Mouse (Mus musculus): ENCODE measurements around the gene Bnip3. TPM values are rescaled to one million over a fixed set of nuclear protein-coding genes. Genes with fewer than 3 reads are reported as not detected.

Gene Bnip3
- polyA plus RNA-seq (2015; fragmentation: Nextera tagmentation; extraction: Ambion mirVana), result 71.9 and 72.1 TPM in 2 replicates

- Histone ChIP-seq H3K27me3 (peaks cover 13% of the 10 kb centered on the region), H3K4me1 (replicated peaks) (peaks cover 33% of the 10 kb centered on the region), H3K27ac (peak within 1 kb of the TSS; percentile 58), H3K4me3 (replicated peaks) (peak within 1 kb of the TSS; percentile 76), H3K9me3 (no peaks in the 10 kb centered on the region), H3K36me3 (no peaks in the 10 kb centered on the region), H3K9ac (replicated peaks) (peak within 1 kb of the TSS; percentile 87), H3K4me2 (replicated peaks) (peak within 1 kb of the TSS; percentile 79)
- WGBS, result under 1% methylated on average over 66 of the region's 66 CpGs
- peak; percentile 96 for ATAC-seq
Observed at GRCm38 (mm10) chr7:138909277-138910192, at the start of gene Bnip3. Gene Bnip3, minus strand, starts transcription at chr7:138909519.

GRCm38 (mm10) chr7:138957106-138957505 lies 47.8 kb upstream of the Bnip3 start:
- H3K27me3 ChIP-seq, result no peaks in the 10 kb centered on the region
- no peaks in the 10 kb centered on the region for H3K36me3 ChIP-seq
- no peak overlapping the region for H3K4me3 ChIP-seq (replicated peaks)
- no peak overlapping the region for H3K9ac ChIP-seq (replicated peaks)
- 81% methylated on average over 6 of the region's 6 CpGs for WGBS
- no peaks in the 10 kb centered on the region for H3K9me3 ChIP-seq
- no peak for ATAC-seq
- H3K4me1 ChIP-seq (replicated peaks), result no peaks in the 10 kb centered on the region
- H3K27ac ChIP-seq, result no peak overlapping the region
- H3K4me2 ChIP-seq (replicated peaks), result no peak overlapping the region

DNA sequence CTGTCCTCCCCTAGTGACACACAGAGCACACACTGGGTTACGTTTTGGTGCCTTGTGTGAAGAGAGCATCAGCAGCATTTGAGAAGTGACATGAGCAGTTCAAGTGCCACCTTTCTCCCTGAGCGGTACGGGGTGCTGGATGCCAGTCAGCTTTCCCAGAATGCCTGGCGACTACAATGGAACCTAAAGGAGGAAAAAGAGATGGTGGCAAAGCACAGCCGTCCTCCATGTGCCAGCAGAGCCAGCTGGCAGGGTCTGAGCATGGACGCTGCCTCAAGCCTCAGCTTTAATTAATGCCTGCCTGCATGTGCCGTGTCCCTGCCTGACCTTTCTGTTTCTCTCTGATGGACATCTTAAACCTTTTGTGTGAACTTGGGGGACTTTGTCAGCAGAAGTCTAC lies 46.5 kb upstream of the Bnip3 start:
- H3K4me2 ChIP-seq (replicated peaks), result no peak overlapping the region
- no peak overlapping the region for H3K9ac ChIP-seq (replicated peaks)
- H3K36me3 ChIP-seq, result no peaks in the 10 kb centered on the region
- 85% methylated on average over 7 of the region's 7 CpGs for WGBS
- no peak for ATAC-seq
- H3K4me1 ChIP-seq (replicated peaks), result no peaks in the 10 kb centered on the region
- no peaks in the 10 kb centered on the region for H3K9me3 ChIP-seq
- no peak overlapping the region for H3K27ac ChIP-seq
- H3K27me3 ChIP-seq, result no peaks in the 10 kb centered on the region
- H3K4me3 ChIP-seq (replicated peaks), result no peak overlapping the region

- no peak for ATAC-seq
- H3K4me2 ChIP-seq (replicated peaks), result no peak overlapping the region
- no peaks in the 10 kb centered on the region for H3K4me1 ChIP-seq (replicated peaks)
- H3K4me3 ChIP-seq (replicated peaks), result no peak overlapping the region
- 51% methylated on average over 8 of the region's 8 CpGs for WGBS
- H3K36me3 ChIP-seq, result no peaks in the 10 kb centered on the region
- peaks cover 11% of the 10 kb centered on the region for H3K27me3 ChIP-seq
- H3K9ac ChIP-seq (replicated peaks), result no peak overlapping the region
- no peaks in the 10 kb centered on the region for H3K9me3 ChIP-seq
- H3K27ac ChIP-seq, result no peak overlapping the region
Observed at GRCm38 (mm10) chr7:138948309-138948708, 39.0 kb upstream of the Bnip3 start.

DNA sequence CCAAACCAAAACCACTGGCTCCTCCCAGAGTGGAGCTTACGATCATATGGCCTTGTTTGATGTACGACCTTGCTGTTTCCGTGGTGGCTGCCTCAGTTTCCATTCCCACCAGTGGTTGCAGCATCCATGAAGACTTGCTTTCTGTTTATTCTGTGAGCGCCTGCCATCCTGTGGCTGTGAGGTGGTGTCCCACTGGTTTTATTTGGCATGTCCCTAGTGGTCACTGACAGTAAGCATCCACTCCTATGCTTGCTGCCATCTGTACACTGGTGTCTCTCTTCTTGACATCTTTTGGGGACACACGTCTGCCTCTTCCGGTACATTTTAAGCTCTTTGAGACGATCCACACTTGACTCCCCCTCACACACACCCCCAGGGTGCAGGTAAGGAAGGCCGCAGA lies 38.4 kb upstream of the Bnip3 start:
- Histone ChIP-seq H3K4me1 (replicated peaks) (no peaks in the 10 kb centered on the region), H3K9me3 (no peaks in the 10 kb centered on the region), H3K27me3 (peaks cover 17% of the 10 kb centered on the region), H3K36me3 (no peaks in the 10 kb centered on the region), H3K27ac (no peak overlapping the region), H3K4me2 (replicated peaks) (no peak overlapping the region), H3K9ac (replicated peaks) (no peak overlapping the region), H3K4me3 (replicated peaks) (no peak overlapping the region)
- 86% methylated on average over 8 of the region's 8 CpGs for WGBS
- no peak for ATAC-seq

GRCm38 (mm10) chr7:138945668-138946067 lies 36.3 kb upstream of the Bnip3 start:
- WGBS, result 67% methylated on average over 3 of the region's 3 CpGs

GRCm38 (mm10) chr7:138942301-138942700 lies 33.0 kb upstream of the Bnip3 start:
- Histone ChIP-seq H3K4me1 (replicated peaks) (peaks cover 13% of the 10 kb centered on the region; the same call in 1 of the 2 replicates), H3K4me3 (replicated peaks) (no peak overlapping the region), H3K27ac (no peak overlapping the region), H3K9ac (replicated peaks) (no peak overlapping the region), H3K4me2 (replicated peaks) (no peak overlapping the region), H3K9me3 (no peaks in the 10 kb centered on the region), H3K27me3 (peaks cover 70% of the 10 kb centered on the region), H3K36me3 (no peaks in the 10 kb centered on the region)
- no peak for ATAC-seq
- 92% methylated on average over 1 of the region's 1 CpGs for WGBS

More at GRCm38 (mm10) chr7:138945668-138946067, 36.3 kb upstream of the Bnip3 start:
- no peak overlapping the region for H3K4me2 ChIP-seq (replicated peaks)
- no peaks in the 10 kb centered on the region for H3K9me3 ChIP-seq
- H3K4me3 ChIP-seq (replicated peaks), result no peak overlapping the region
- peaks cover 38% of the 10 kb centered on the region for H3K27me3 ChIP-seq
- no peaks in the 10 kb centered on the region for H3K36me3 ChIP-seq
- H3K27ac ChIP-seq, result no peak overlapping the region
- H3K4me1 ChIP-seq (replicated peaks), result peaks cover 8% of the 10 kb centered on the region; the same call in 1 of the 2 replicates
- H3K9ac ChIP-seq (replicated peaks), result no peak overlapping the region
- ATAC-seq, result no peak

DNA sequence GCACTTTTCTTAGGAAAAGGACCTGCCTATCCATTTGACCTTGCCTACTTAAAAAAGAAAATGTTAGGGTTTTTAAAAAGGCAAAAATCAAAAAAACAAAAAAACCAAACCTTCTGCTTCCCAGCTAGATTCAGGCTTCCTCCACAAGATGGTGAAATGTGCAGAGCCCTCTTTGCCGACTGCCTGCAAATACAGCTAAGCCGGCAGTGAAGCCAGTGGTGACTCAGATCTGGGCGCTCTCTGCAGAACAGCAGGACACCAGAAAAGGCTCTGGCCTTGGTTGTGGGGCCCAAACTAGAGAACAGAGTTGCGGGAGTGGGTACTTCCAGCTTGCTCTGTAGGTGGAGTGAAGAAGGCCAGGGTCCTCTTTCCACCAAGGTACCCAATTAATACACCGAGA lies 32.3 kb upstream of the Bnip3 start:
- no peak for ATAC-seq
- H3K27ac ChIP-seq, result no peak overlapping the region
- H3K36me3 ChIP-seq, result no peaks in the 10 kb centered on the region
- peak overlapping the region; percentile 68 for H3K9ac ChIP-seq (replicated peaks)
- H3K4me3 ChIP-seq (replicated peaks), result peak overlapping the region; percentile 54
- H3K4me1 ChIP-seq (replicated peaks), result peaks cover 13% of the 10 kb centered on the region; the same call in 1 of the 2 replicates
- WGBS, result 22% methylated on average over 5 of the region's 5 CpGs
- H3K27me3 ChIP-seq, result peaks cover 70% of the 10 kb centered on the region
- no peaks in the 10 kb centered on the region for H3K9me3 ChIP-seq
- H3K4me2 ChIP-seq (replicated peaks), result peak overlapping the region; percentile 87

GRCm38 (mm10) chr7:138940612-138941461 lies 31.5 kb upstream of the Bnip3 start, which contains the start of gene Jakmip3:
Gene Jakmip3, plus strand, starts transcription at chr7:138940730.
- peak; percentile 70 for ATAC-seq

GRCm38 (mm10) chr7:138940256-138940611 lies 30.9 kb upstream of the Bnip3 start:
- Histone ChIP-seq H3K4me2 (replicated peaks) (peak overlapping the region; percentile 87), H3K27ac (no peak overlapping the region), H3K4me3 (replicated peaks) (peak overlapping the region; percentile 54), H3K9me3 (no peaks in the 10 kb centered on the region), H3K4me1 (replicated peaks) (peaks cover 13% of the 10 kb centered on the region; the same call in 1 of the 2 replicates), H3K36me3 (no peaks in the 10 kb centered on the region), H3K9ac (replicated peaks) (peak overlapping the region; percentile 68), H3K27me3 (peaks cover 70% of the 10 kb centered on the region)
- 1% methylated on average over 17 of the region's 17 CpGs for WGBS
- ATAC-seq, result peak; percentile 62

More at GRCm38 (mm10) chr7:138940612-138941461, 31.5 kb upstream of the Bnip3 start, which contains the start of gene Jakmip3:
- peaks cover 70% of the 10 kb centered on the region for H3K27me3 ChIP-seq
- peak within 1 kb of the TSS; percentile 54 for H3K4me3 ChIP-seq (replicated peaks)
- H3K27ac ChIP-seq, result no peak within 1 kb of the TSS
- peaks cover 13% of the 10 kb centered on the region; the same call in 1 of the 2 replicates for H3K4me1 ChIP-seq (replicated peaks)
- no peaks in the 10 kb centered on the region for H3K9me3 ChIP-seq
- peak within 1 kb of the TSS; percentile 87 for H3K4me2 ChIP-seq (replicated peaks)
- WGBS, result under 1% methylated on average over 78 of the region's 78 CpGs
- H3K9ac ChIP-seq (replicated peaks), result peak within 1 kb of the TSS; percentile 68
- H3K36me3 ChIP-seq, result no peaks in the 10 kb centered on the region

DNA sequence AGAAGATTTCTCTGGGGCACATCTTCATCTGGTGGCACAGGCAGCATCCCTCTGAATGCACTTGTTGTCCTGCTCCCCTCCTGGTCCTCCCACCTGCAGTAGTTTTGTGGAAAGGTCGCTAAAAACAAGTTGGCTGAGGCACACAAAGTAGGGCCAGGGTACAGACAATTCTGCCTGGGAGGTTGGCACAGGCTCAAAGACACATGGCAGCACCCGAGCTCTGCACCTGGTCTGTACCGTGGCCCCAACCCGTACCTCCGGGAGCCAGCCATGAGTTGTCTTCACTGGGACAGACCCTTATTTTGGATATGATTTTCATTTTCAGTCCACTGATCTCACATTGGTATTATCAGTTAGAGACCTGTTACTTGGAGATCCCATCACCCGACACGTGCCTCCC lies 29.7 kb upstream of the Bnip3 start:
- Histone ChIP-seq H3K4me3 (replicated peaks) (no peak overlapping the region), H3K9ac (replicated peaks) (no peak overlapping the region), H3K4me1 (replicated peaks) (peaks cover 13% of the 10 kb centered on the region; the same call in 1 of the 2 replicates), H3K27me3 (peaks cover 66% of the 10 kb centered on the region), H3K36me3 (no peaks in the 10 kb centered on the region), H3K27ac (no peak overlapping the region), H3K4me2 (replicated peaks) (no peak overlapping the region), H3K9me3 (no peaks in the 10 kb centered on the region)
- ATAC-seq, result no peak
- 79% methylated on average over 7 of the region's 7 CpGs for WGBS

All from midbrain, embryonic 13.5 days (tissue).